Mouse (Mus musculus) heart, postnatal 36 days (tissue): ENCODE data around the gene Riox2. TPM values are rescaled to one million over a fixed set of nuclear protein-coding genes. Genes with fewer than 3 reads are reported as not detected.
"Not testable (repeated sequence)": the region's sequence is repeated elsewhere in the genome, so short reads cannot be mapped to it uniquely, and the experiment has no call there.

Source experiments
- DNase-seq, 2 experiments: peaks; one replicate each; pipeline ENCODE4 v3.0.0; 2021 to 2022
- intact Hi-C: fragments of 180-260 bp; cut with DNase I; formaldehyde crosslinking; loops from one replicate; pipeline ENCODE4 v1.15.1; 2025
- total RNA-seq, 2 experiments: library from RNA; stranded (reverse); gene quantifications; 2 replicates each; pipeline ENCODE4 v1.2.3; 2021

Gene Riox2
- 10 to 100 TPM; 15.4 to 16.7 TPM for total RNA-seq

GRCm38 (mm10) chr16:59471637-59472278 is at the start of gene Riox2:
TSS of gene Riox2 (plus strand) at chr16:59471775.
- peak; percentile 84 to 89 for DNase-seq
- intact Hi-C loops: loop anchor here (5.0 kb wide), 2 partner anchors 131 to 166 kb away; partner anchors contain the start of genes Arl6 and Crybg3

- intact Hi-C loops: no loop called here
- no peak for DNase-seq
These were observed 43.6 kb upstream of the Riox2 start for GRCm38 (mm10) chr16:59427960-59428359.

GRCm38 (mm10) chr16:59433181-59433580 is 38.4 kb upstream of the Riox2 start:
- DNase-seq: no peak
- intact Hi-C loops: no loop called here

GRCm38 (mm10) chr16:59444880-59445559 is 26.6 kb upstream of the Riox2 start:
- intact Hi-C loops: no loop called here
- DNase-seq: no peak

GRCm38 (mm10) chr16:59448181-59448580 is 23.4 kb upstream of the Riox2 start:
- DNase-seq: no peak
- intact Hi-C loops: no loop called here

GRCm38 (mm10) chr16:59449092-59449491 is 22.5 kb upstream of the Riox2 start:
- DNase-seq: no peak

GRCm38 (mm10) chr16:59451813-59452212 is 19.8 kb upstream of the Riox2 start:
- intact Hi-C loops: no loop called here
- DNase-seq: no peak

More at GRCm38 (mm10) chr16:59449092-59449491, 22.5 kb upstream of the Riox2 start:
- intact Hi-C loops: no loop called here

- intact Hi-C loops, DNase-seq: not testable (repeated sequence)
These were observed 12.2 kb upstream of the Riox2 start for GRCm38 (mm10) chr16:59459259-59459861.

GRCm38 (mm10) chr16:59463567-59463966 is 8.0 kb upstream of the Riox2 start:
- no peak for DNase-seq
- intact Hi-C loops: no loop called here

GRCm38 (mm10) chr16:59463973-59464372 is 7.6 kb upstream of the Riox2 start:
- no peak for DNase-seq
- intact Hi-C loops: no loop called here

- no peak for DNase-seq
- intact Hi-C loops: loop anchor here (5.0 kb wide), 2 partner anchors 132 to 167 kb away; partner anchors contain the start of genes Arl6 and Crybg3
These were observed 1.7 kb upstream of the Riox2 start for GRCm38 (mm10) chr16:59469846-59470245.

GRCm38 (mm10) chr16:59472546-59472945 is 971 bp downstream of the Riox2 start:
- DNase-seq: no peak
- intact Hi-C loops: loop anchor here (5.0 kb wide), 2 partner anchors 130 to 165 kb away; partner anchors contain the start of genes Arl6 and Crybg3

GRCm38 (mm10) chr16:59474788-59475187 is 3.2 kb downstream of the Riox2 start:
- DNase-seq: peak; percentile 50 to 73
- intact Hi-C loops: loop anchor here (2.0 to 5.0 kb wide), 3 partner anchors 128 to 163 kb away; partner anchors contain the start of genes Arl6 and Crybg3

GRCm38 (mm10) chr16:59477955-59478354 is 6.4 kb downstream of the Riox2 start:
- no peak for DNase-seq
- intact Hi-C loops: no loop called here

GRCm38 (mm10) chr16:59487239-59487638 is 15.7 kb downstream of the Riox2 start:
- no peak for DNase-seq
- intact Hi-C loops: no loop called here

- intact Hi-C loops: no loop called here
- DNase-seq: no peak
These were observed 16.5 kb downstream of the Riox2 start for GRCm38 (mm10) chr16:59487975-59488548.

GRCm38 (mm10) chr16:59493199-59493598 is 21.6 kb downstream of the Riox2 start:
- intact Hi-C loops: no loop called here
- DNase-seq: no peak

- intact Hi-C loops: no loop called here
- DNase-seq: no peak
These were observed 26.4 kb downstream of the Riox2 start for GRCm38 (mm10) chr16:59497947-59498346.

GRCm38 (mm10) chr16:59499180-59499579 is 27.6 kb downstream of the Riox2 start:
- no peak for DNase-seq

GRCm38 (mm10) chr16:59509830-59510229 is 38.3 kb downstream of the Riox2 start:
- intact Hi-C loops: no loop called here
- no peak for DNase-seq

More at GRCm38 (mm10) chr16:59499180-59499579, 27.6 kb downstream of the Riox2 start:
- intact Hi-C loops: no loop called here

- intact Hi-C loops: no loop called here
- DNase-seq: no peak
These were observed 43.6 kb downstream of the Riox2 start for GRCm38 (mm10) chr16:59515169-59515568.
